Mouse (Mus musculus): Measurements from ENCODE around the gene Ccnd3. TPM values are rescaled to one million over a fixed set of nuclear protein-coding genes. Genes with fewer than 3 reads are reported as not detected.

The Ccnd3 gene
- polyA plus RNA-seq, 1 experiment from 2014 or later = 214 TPM

GRCm38 (mm10) chr17:47522536-47522935 lies 17.7 kb downstream of the Ccnd3 start:
- WGBS = 19% methylated on average over 4 of the region's 4 CpGs
- H3K9me3 ChIP-seq (ENCODE audit: low read length) = no peaks in the 10 kb centered on the region
- H3K9ac ChIP-seq (replicated peaks; ENCODE audit: low read depth) = no peak overlapping the region; the same call in 1 of the 2 replicates
- no peak for DNase-seq (ENCODE audit: low spot score)
- H3K36me3 ChIP-seq (ENCODE audit: insufficient read depth, low read length) = no peaks in the 10 kb centered on the region
- H3K27me3 ChIP-seq (replicated peaks; ENCODE audit: insufficient read depth, low read length) = no peaks in the 10 kb centered on the region
- peak overlapping the region; percentile 49; the same call in 1 of the 2 replicates for H3K4me2 ChIP-seq (replicated peaks; ENCODE audit: low read depth, low read length)
- peak overlapping the region; percentile 91 for H3K27ac ChIP-seq (ENCODE audit: low read length)
- H3K4me1 ChIP-seq (ENCODE audit: insufficient read depth, low read depth, low read length) = peaks cover 46% of the 10 kb centered on the region
- TF ChIP-seq EP300 (IDR thresholded peaks at IDR 0.05) (no peak), CTCF (IDR thresholded peaks at IDR 0.05) (no peak)
- ATAC-seq = no peak
- H3K4me3 ChIP-seq (ENCODE audit: low read depth, low read length) = no peak overlapping the region

- Histone ChIP-seq H3K36me3 (ENCODE audit: insufficient read depth, low read length) (no peaks in the 10 kb centered on the region), H3K27ac (ENCODE audit: low read length) (peak overlapping the region; percentile 91), H3K9me3 (ENCODE audit: low read length) (no peaks in the 10 kb centered on the region), H3K9ac (replicated peaks; ENCODE audit: low read depth) (no peak overlapping the region; the same call in 1 of the 2 replicates), H3K4me2 (replicated peaks; ENCODE audit: low read depth, low read length) (peak overlapping the region; percentile 8), H3K27me3 (replicated peaks; ENCODE audit: insufficient read depth, low read length) (no peaks in the 10 kb centered on the region), H3K4me1 (ENCODE audit: insufficient read depth, low read depth, low read length) (peaks cover 47% of the 10 kb centered on the region), H3K4me3 (ENCODE audit: low read depth, low read length) (no peak overlapping the region)
- ATAC-seq = peak; percentile 33
- DNase-seq (ENCODE audit: low spot score) = peak; percentile 78
- 21% methylated on average over 18 of the region's 18 CpGs for WGBS
- TF ChIP-seq EP300 (IDR thresholded peaks at IDR 0.05) (no peak), CTCF (IDR thresholded peaks at IDR 0.05) (no peak)
Measured at GRCm38 (mm10) chr17:47523211-47523682, 18.4 kb downstream of the Ccnd3 start.

GRCm38 (mm10) chr17:47524055-47524454 lies 19.2 kb downstream of the Ccnd3 start:
- DNase-seq (ENCODE audit: low spot score) (no peak), ATAC-seq (no peak)
- 70% methylated on average over 8 of the region's 8 CpGs for WGBS
- 0 out of 2 replicates have a peak overlapping the region, but pooled peaks have one; percentile 32 for H3K27ac ChIP-seq (ENCODE audit: low read length)
- H3K4me1 ChIP-seq (ENCODE audit: insufficient read depth, low read depth, low read length) = peaks cover 46% of the 10 kb centered on the region
- no peaks in the 10 kb centered on the region for H3K27me3 ChIP-seq (replicated peaks; ENCODE audit: insufficient read depth, low read length)
- H3K4me3 ChIP-seq (ENCODE audit: low read depth, low read length) = no peak overlapping the region
- TF ChIP-seq CTCF (IDR thresholded peaks at IDR 0.05) (no peak), EP300 (IDR thresholded peaks at IDR 0.05) (no peak)
- no peak overlapping the region for H3K9ac ChIP-seq (replicated peaks; ENCODE audit: low read depth)
- no peak overlapping the region for H3K4me2 ChIP-seq (replicated peaks; ENCODE audit: low read depth, low read length)
- no peaks in the 10 kb centered on the region for H3K9me3 ChIP-seq (ENCODE audit: low read length)
- no peaks in the 10 kb centered on the region for H3K36me3 ChIP-seq (ENCODE audit: insufficient read depth, low read length)

DNA sequence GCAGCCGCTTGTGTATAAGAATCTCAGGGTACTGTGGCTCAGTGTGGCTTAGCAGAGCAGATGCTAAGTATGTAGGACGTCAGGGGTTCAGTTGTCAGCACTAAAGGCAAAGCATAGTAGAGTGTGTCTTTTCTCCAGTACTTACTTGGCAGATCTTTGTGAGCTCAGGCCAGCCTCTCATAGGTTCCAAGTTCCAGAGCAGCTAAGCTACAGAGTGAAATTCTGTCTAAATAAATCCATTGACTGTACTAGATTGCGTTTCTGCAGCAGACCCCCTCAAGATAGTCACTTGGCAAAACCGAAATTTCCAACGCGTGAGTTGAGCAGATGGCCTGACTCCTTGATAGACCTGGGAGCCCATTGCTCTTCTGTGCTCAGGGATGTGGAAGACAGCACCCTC lies 20.1 kb downstream of the Ccnd3 start:
- WGBS = 84% methylated on average over 6 of the region's 6 CpGs
- H3K9me3 ChIP-seq (ENCODE audit: low read length) = no peaks in the 10 kb centered on the region
- H3K36me3 ChIP-seq (ENCODE audit: insufficient read depth, low read length) = no peaks in the 10 kb centered on the region
- H3K4me1 ChIP-seq (ENCODE audit: insufficient read depth, low read depth, low read length) = peaks cover 46% of the 10 kb centered on the region
- ATAC-seq (no peak), DNase-seq (ENCODE audit: low spot score) (no peak)
- no peaks in the 10 kb centered on the region for H3K27me3 ChIP-seq (replicated peaks; ENCODE audit: insufficient read depth, low read length)
- TF ChIP-seq CTCF (IDR thresholded peaks at IDR 0.05) (no peak), EP300 (IDR thresholded peaks at IDR 0.05) (no peak)
- no peak overlapping the region for H3K27ac ChIP-seq (ENCODE audit: low read length)
- H3K4me2 ChIP-seq (replicated peaks; ENCODE audit: low read depth, low read length) = no peak overlapping the region
- H3K4me3 ChIP-seq (ENCODE audit: low read depth, low read length) = no peak overlapping the region
- no peak overlapping the region for H3K9ac ChIP-seq (replicated peaks; ENCODE audit: low read depth)

DNA sequence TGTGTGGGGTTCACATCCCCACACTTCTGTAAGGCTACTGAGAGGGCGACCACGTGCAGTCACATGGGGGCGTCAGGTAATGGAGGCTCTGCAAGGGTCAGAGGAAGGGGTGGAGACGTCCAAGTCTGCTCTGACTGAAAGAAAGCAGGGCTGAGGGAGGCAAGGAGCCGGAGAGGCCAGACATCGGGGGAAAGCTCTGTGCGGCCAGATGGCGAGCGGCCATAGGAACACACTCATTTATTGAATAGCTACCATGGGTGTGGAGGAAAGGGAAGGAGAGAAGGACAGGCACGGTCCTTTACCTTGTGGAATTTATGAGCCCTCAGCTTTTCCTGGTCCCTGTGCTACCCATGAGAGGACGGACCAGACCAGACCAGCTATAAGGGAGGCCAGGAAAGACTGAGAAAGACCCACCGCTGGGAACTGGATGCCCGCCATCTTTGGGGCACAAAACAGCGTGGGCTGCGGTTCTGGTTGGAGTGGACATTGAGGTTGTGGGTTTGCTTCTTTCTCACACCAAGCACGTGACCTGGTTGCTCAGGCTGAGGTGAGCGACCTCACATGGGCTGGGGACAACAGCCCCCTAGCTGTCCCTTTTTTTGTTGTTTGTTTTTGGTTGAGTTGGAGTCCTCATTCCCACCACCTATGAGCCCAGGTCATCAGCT lies 22.1 kb downstream of the Ccnd3 start:
- 0 out of 2 replicates have a peak, but pooled peaks have one; percentile 12 for ATAC-seq
- H3K4me1 ChIP-seq (ENCODE audit: insufficient read depth, low read depth, low read length) = peaks cover 38% of the 10 kb centered on the region
- no peak for TF ChIP-seq EP300 (IDR thresholded peaks at IDR 0.05)
- TF ChIP-seq CTCF (IDR thresholded peaks at IDR 0.05) = no peak

GRCm38 (mm10) chr17:47527581-47528300 lies 22.9 kb downstream of the Ccnd3 start:
- peak; percentile 56; the same call in 1 of the 2 replicates for TF ChIP-seq EP300 (IDR thresholded peaks at IDR 0.05)
- TF ChIP-seq CTCF (IDR thresholded peaks at IDR 0.05) = no peak; the same call in 1 of the 2 replicates
- Histone ChIP-seq H3K27ac (ENCODE audit: low read length) (peak overlapping the region; percentile 77), H3K9ac (replicated peaks; ENCODE audit: low read depth) (no peak overlapping the region), H3K36me3 (ENCODE audit: insufficient read depth, low read length) (no peaks in the 10 kb centered on the region), H3K4me3 (ENCODE audit: low read depth, low read length) (no peak overlapping the region), H3K4me1 (ENCODE audit: insufficient read depth, low read depth, low read length) (peaks cover 30% of the 10 kb centered on the region), H3K4me2 (replicated peaks; ENCODE audit: low read depth, low read length) (peak overlapping the region; percentile 33; the same call in 1 of the 2 replicates), H3K27me3 (replicated peaks; ENCODE audit: insufficient read depth, low read length) (no peaks in the 10 kb centered on the region), H3K9me3 (ENCODE audit: low read length) (no peaks in the 10 kb centered on the region)
- WGBS = 23% methylated on average over 10 of the region's 10 CpGs
- peak; percentile 93 for ATAC-seq
- DNase-seq (ENCODE audit: low spot score) = peak; percentile 93

More for the DNA sequence above, 22.1 kb downstream of the Ccnd3 start:
- Histone ChIP-seq H3K27me3 (replicated peaks; ENCODE audit: insufficient read depth, low read length) (no peaks in the 10 kb centered on the region), H3K9me3 (ENCODE audit: low read length) (no peaks in the 10 kb centered on the region), H3K4me3 (ENCODE audit: low read depth, low read length) (no peak overlapping the region), H3K27ac (ENCODE audit: low read length) (peak overlapping the region; percentile 77), H3K36me3 (ENCODE audit: insufficient read depth, low read length) (no peaks in the 10 kb centered on the region), H3K4me2 (replicated peaks; ENCODE audit: low read depth, low read length) (no peak overlapping the region), H3K9ac (replicated peaks; ENCODE audit: low read depth) (no peak overlapping the region)
- DNase-seq (ENCODE audit: low spot score) = peak; percentile 49
- 59% methylated on average over 17 of the region's 17 CpGs for WGBS
